Mouse (Mus musculus): ENCODE results near the gene Taf12. TPM values are rescaled to one million over a fixed set of nuclear protein-coding genes. Genes with fewer than 3 reads are reported as not detected.
A peak's percentile ranks its signal among the peaks of the same experiment; 100 is the strongest.
"Not testable (repeated sequence)": the region's sequence is repeated elsewhere in the genome, so short reads cannot be mapped to it uniquely, and the experiment has no call there.

Taf12 gene
- total and polyA plus RNA-seq, 3 experiments, result 62.6 to 76.4 TPM; not detected in 1

DNA sequence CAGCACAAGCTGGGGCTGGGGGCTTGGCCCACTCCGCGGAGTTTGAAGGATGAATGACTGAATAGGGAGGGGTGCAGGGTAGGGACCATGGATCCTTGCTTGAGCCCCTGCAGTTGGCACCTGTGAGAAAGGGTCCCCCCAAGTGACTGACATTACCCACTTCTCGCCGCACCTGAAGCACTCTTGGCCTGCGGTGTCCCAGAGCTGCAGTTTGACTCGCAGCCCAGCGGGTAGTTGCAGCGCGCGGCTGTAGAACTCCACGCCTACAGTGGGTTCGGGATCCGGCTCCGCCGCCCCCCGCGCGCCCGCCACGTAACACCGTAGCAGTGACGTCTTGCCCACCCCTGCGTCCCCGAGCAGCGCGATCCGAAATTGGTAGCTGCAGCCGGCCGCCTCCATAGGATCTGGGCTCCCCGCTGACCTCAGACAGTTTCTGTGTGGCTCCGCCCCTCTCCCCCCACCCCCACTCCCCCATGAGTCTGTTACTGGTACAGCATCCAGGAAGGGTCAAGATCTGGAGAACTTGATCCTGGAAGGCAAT lies 28.8 kb downstream of the Taf12 start, which contains the start of gene Rab42:
Rab42 (minus strand) TSS at position 447 of the 541 bp plus-strand sequence.
- DNase-seq (ENCODE audit: low read depth, low spot score), result peak; percentile 76
- Histone ChIP-seq H3K4me1 (ENCODE audit: control insufficient read depth in 1 of 2, insufficient read depth in 2 of 2, low read length in 2 of 2) (peaks cover 0 to 26% of the 10 kb centered on the region in 2 experiments; a peak in 2 of 4 replicates), H3K9ac (ENCODE audit: control insufficient read depth, low read depth, low read length, poor library complexity, severe bottlenecking) (peak within 1 kb of the TSS; percentile 61), H3K4me3 (ENCODE audit: control insufficient read depth in 1 of 2, insufficient read depth in 1 of 2, low read depth in 2 of 2, low read length in 2 of 2) (peak within 1 kb of the TSS; percentile 60), H3K79me2 (ENCODE audit: control insufficient read depth, insufficient read depth, low read length, poor library complexity) (no peaks in the 10 kb centered on the region), H3K27me3 (ENCODE audit: control insufficient read depth in 1 of 2, insufficient read depth in 2 of 2, low read length in 2 of 2) (no peaks in the 10 kb centered on the region), H3K36me3 (ENCODE audit: control insufficient read depth in 1 of 2, insufficient read depth in 2 of 2, low read length in 2 of 2) (peaks cover 0 to 12% of the 10 kb centered on the region in 2 experiments; a peak in 2 of 4 replicates), H3K9me3 (replicated peaks; ENCODE audit: insufficient read depth, low read length) (no peaks in the 10 kb centered on the region), H3K27ac (ENCODE audit: control insufficient read depth, low read depth, low read length) (peak within 1 kb of the TSS; percentile 37)
- no peak for TF ChIP-seq MYC (IDR thresholded peaks at IDR 0.05; ENCODE audit: low read depth, low read length)
- peak in 1 of 2 experiments; percentile 34; a peak in 1 of 4 replicates for TF ChIP-seq POLR2A (IDR thresholded peaks at IDR 0.05; ENCODE audit: control insufficient read depth in 1 of 2, insufficient read depth in 1 of 2, low read depth in 1 of 2, low read length in 2 of 2, poor library complexity in 1 of 2)
- TF ChIP-seq MAX (IDR thresholded peaks at IDR 0.05; ENCODE audit: low read length), result no peak

DNA sequence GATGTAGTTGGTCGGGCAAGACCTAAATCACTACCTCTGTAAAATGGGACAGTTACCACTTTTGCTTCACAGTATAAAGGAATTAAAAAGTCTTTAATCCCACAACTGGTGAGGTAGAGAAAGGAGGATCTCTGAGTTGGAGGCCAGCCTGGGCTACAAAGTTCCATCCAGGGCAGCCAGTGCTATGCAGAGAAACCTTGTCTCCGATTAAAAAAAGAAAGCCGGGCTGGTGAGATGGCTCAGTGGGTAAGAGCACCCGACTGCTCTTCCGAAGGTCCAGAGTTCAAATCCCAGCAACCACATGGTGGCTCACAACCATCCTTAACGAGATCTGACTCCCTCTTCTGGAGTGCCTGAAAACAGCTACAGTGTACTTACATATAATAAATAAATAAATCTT lies 29.3 kb downstream of the Taf12 start:
- H3K9me3 ChIP-seq (replicated peaks; ENCODE audit: insufficient read depth, low read length); H3K79me2 ChIP-seq (ENCODE audit: control insufficient read depth, insufficient read depth, low read length, poor library complexity); DNase-seq (ENCODE audit: low read depth, low spot score); H3K27me3 ChIP-seq (ENCODE audit: control insufficient read depth in 1 of 2, insufficient read depth in 2 of 2, low read length in 2 of 2): not testable (repeated sequence)
- peak overlapping the region; percentile 53 to 60 for H3K4me3 ChIP-seq (ENCODE audit: control insufficient read depth in 1 of 2, insufficient read depth in 1 of 2, low read depth in 2 of 2, low read length in 2 of 2)
- H3K4me1 ChIP-seq (ENCODE audit: control insufficient read depth in 1 of 2, insufficient read depth in 2 of 2, low read length in 2 of 2), result peaks cover 0 to 25% of the 10 kb centered on the region in 2 experiments; a peak in 2 of 4 replicates
- H3K27ac ChIP-seq (ENCODE audit: control insufficient read depth, low read depth, low read length), result peak overlapping the region; percentile 37
- H3K36me3 ChIP-seq (ENCODE audit: control insufficient read depth in 1 of 2, insufficient read depth in 2 of 2, low read length in 2 of 2), result peaks cover 0 to 12% of the 10 kb centered on the region in 2 experiments; a peak in 2 of 4 replicates
- H3K9ac ChIP-seq (ENCODE audit: control insufficient read depth, low read depth, low read length, poor library complexity, severe bottlenecking), result peak overlapping the region; percentile 44
- TF ChIP-seq TBP (IDR thresholded peaks at IDR 0.05; ENCODE audit: low read depth, low read length) (peak; percentile 91), CTCF (IDR thresholded peaks at IDR 0.05 in 2 of 3, conservative IDR thresholded peaks at IDR 0.05 in 1 of 3; ENCODE audit: control insufficient read depth in 1 of 3, insufficient read depth in 1 of 3, low read depth in 2 of 3, low read length in 3 of 3, poor library complexity in 1 of 3, severe bottlenecking in 1 of 3) (peak in 2 of 3 experiments; percentile 6 to 11; a peak in 1 of 6 replicates)

DNA sequence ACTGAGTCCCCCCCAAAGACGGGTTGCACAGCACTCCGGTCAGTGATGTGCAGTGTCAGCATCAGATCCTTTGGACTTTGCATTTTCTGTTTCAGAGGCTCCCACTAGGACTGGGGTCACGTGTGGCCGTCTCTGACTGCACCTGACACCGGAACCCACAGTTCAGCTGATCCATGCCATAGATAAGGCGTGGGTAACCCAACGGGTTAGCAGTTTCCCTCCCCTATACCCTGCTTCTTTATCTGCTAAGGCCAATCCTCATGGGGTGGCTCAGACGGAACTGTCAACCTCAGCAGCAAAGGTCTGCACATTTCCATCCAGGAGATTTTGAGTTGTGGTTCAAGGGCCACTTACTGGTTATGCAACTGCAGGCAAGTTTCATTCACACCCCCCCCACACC lies 31.1 kb downstream of the Taf12 start:
- Histone ChIP-seq H3K9me3 (replicated peaks; ENCODE audit: insufficient read depth, low read length) (no peaks in the 10 kb centered on the region), H3K9ac (ENCODE audit: control insufficient read depth, low read depth, low read length, poor library complexity, severe bottlenecking) (peak overlapping the region; percentile 2; the same call in 1 of the 2 replicates), H3K4me3 (ENCODE audit: control insufficient read depth in 1 of 2, insufficient read depth in 1 of 2, low read depth in 2 of 2, low read length in 2 of 2) (no peak overlapping the region), H3K36me3 (ENCODE audit: control insufficient read depth in 1 of 2, insufficient read depth in 2 of 2, low read length in 2 of 2) (peaks cover 7 to 15% of the 10 kb centered on the region in 2 experiments), H3K27me3 (ENCODE audit: control insufficient read depth in 1 of 2, insufficient read depth in 2 of 2, low read length in 2 of 2) (no peaks in the 10 kb centered on the region), H3K79me2 (ENCODE audit: control insufficient read depth, insufficient read depth, low read length, poor library complexity) (peaks cover 18% of the 10 kb centered on the region), H3K4me1 (ENCODE audit: control insufficient read depth in 1 of 2, insufficient read depth in 2 of 2, low read length in 2 of 2) (peaks cover 0 to 17% of the 10 kb centered on the region in 2 experiments; a peak in 2 of 4 replicates), H3K27ac (ENCODE audit: control insufficient read depth, low read depth, low read length) (peak overlapping the region; percentile 14)
- peak; percentile 57 for DNase-seq (ENCODE audit: low read depth, low spot score)
- TF ChIP-seq JUND (IDR thresholded peaks at IDR 0.05; ENCODE audit: low read depth, low read length) (no peak), CHD2 (IDR thresholded peaks at IDR 0.05; ENCODE audit: low read length) (no peak), ZNF384 (IDR thresholded peaks at IDR 0.05; ENCODE audit: low read depth, low read length) (no peak), MYB (IDR thresholded peaks at IDR 0.05; ENCODE audit: low read depth, low read length) (no peak), NRF1 (IDR thresholded peaks at IDR 0.05; ENCODE audit: insufficient read depth, low read depth, low read length, poor library complexity, severe bottlenecking) (no peak), MAX (IDR thresholded peaks at IDR 0.05; ENCODE audit: low read length) (0 out of 2 replicates have a peak, but pooled peaks have one; percentile 38), EP300 (IDR thresholded peaks at IDR 0.05; ENCODE audit: low read depth in 1 of 2, low read length in 2 of 2) (peak in 1 of 2 experiments; percentile 48; a peak in 3 of 4 replicates), E2F4 (IDR thresholded peaks at IDR 0.05; ENCODE audit: borderline replicate concordance, low read depth, low read length) (no peak), HCFC1 (IDR thresholded peaks at IDR 0.05; ENCODE audit: low read depth, low read length) (no peak), POLR2AphosphoS5 (IDR thresholded peaks at IDR 0.05; ENCODE audit: borderline replicate concordance, low read depth, low read length) (no peak), TAL1 (IDR thresholded peaks at IDR 0.05; ENCODE audit: low read length) (no peak), MAFK (IDR thresholded peaks at IDR 0.05; ENCODE audit: borderline replicate concordance, low read depth, low read length) (peak; percentile 14; the same call in 1 of the 2 replicates), USF1 (IDR thresholded peaks at IDR 0.05; ENCODE audit: low read depth, low read length) (peak; percentile 90), BHLHE40 (IDR thresholded peaks at IDR 0.05; ENCODE audit: borderline replicate concordance, low read depth, low read length) (peak; percentile 88), CTCF (IDR thresholded peaks at IDR 0.05 in 2 of 3, conservative IDR thresholded peaks at IDR 0.05 in 1 of 3; ENCODE audit: control insufficient read depth in 1 of 3, insufficient read depth in 1 of 3, low read depth in 2 of 3, low read length in 3 of 3, poor library complexity in 1 of 3, severe bottlenecking in 1 of 3) (no peak), MXI1 (IDR thresholded peaks at IDR 0.05; ENCODE audit: low read depth, low read length) (0 out of 2 replicates have a peak, but pooled peaks have one; percentile 31), SIN3A (IDR thresholded peaks at IDR 0.05; ENCODE audit: low read length) (peak; percentile 38), TBP (IDR thresholded peaks at IDR 0.05; ENCODE audit: low read depth, low read length) (no peak), USF2 (IDR thresholded peaks at IDR 0.05; ENCODE audit: borderline replicate concordance in 1 of 2, insufficient read depth in 1 of 2, low read depth in 1 of 2, low read length in 2 of 2) (0 out of 4 replicates have a peak, but pooled peaks of 1 of the 2 experiments have one; percentile 44), POLR2AphosphoS2 (IDR thresholded peaks at IDR 0.05; ENCODE audit: low read length) (no peak), GABPA (IDR thresholded peaks at IDR 0.05; ENCODE audit: low read depth, low read length) (no peak)

All from MEL (cell line).